Mouse (Mus musculus) left cerebral cortex, postnatal 25 days (tissue): ENCODE data around the gene Smarcad1. TPM values are rescaled to one million over a fixed set of nuclear protein-coding genes. Genes with fewer than 3 reads are reported as not detected.

Source experiments
- DNase-seq, 2 experiments: peaks; one replicate each; pipeline ENCODE4 v3.0.0; 2022; ENCODE audit warnings: low spot score in 2 of 2, mixed read lengths in 1 of 2
- intact Hi-C: fragments of 180-260 bp; cut with DNase I; formaldehyde crosslinking; loops from one replicate; pipeline ENCODE4 v1.15.1; 2025
- total RNA-seq, 2 experiments: library from RNA; stranded (reverse); gene quantifications; 2 replicates each; pipeline ENCODE4 v1.2.3; 2021

The Smarcad1 gene
- total RNA-seq, 2 experiments from 2014 or later = 39.8 to 41.7 TPM

DNA sequence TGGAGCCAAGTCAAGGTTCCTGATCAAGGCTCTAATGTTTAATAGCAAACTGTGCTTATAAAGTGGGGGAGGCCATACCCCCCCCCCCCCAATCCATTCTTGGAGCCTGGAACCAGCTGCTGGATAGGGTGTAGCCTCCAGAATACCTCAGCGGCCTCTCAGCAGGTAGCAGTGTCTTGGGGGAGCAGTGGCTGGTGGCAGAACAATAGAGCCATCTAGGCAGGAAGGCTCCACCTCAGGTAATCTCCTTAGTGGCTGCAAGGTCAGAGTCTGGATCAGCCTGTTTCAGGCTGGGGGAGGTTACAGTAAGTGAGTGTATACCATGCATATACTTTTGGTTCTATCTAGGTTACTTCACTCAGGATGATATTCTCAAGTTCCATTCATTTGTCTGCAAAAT, 18.7 kb downstream of the Smarcad1 start:
- intact Hi-C loops = no loop called here

GRCm38 (mm10) chr6:65075201-65075600, 32.8 kb downstream of the Smarcad1 start:
- peak in 1 of 2 experiments; percentile 8 for DNase-seq
- intact Hi-C loops = no loop called here

More for the DNA sequence above, 18.7 kb downstream of the Smarcad1 start:
- no peak for DNase-seq

- no peak for DNase-seq
- intact Hi-C loops = no loop called here
Observed at GRCm38 (mm10) chr6:65079139-65079538, 36.8 kb downstream of the Smarcad1 start.

GRCm38 (mm10) chr6:65114902-65115301, 72.5 kb downstream of the Smarcad1 start:
- intact Hi-C loops = no loop called here

DNA sequence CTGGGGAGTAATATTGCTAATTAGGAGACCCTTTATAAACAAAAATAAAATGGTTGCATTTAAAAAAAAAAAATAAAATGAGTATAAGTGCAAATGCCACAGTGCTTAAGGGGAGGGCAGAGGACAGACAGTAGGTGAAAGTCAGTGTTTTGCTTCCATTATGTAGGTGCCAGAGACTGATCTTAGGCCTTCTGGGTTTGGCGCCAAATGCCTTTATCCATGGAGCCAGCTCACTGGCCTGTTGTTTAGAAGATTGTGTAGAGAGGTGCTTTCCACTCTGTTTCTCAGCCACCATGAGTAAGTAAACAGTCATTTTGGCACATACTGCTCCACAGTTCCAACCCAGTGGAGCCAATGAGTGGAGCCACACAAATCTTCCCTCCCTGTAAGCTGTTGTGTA, 75.2 kb downstream of the Smarcad1 start:
- DNase-seq = no peak
- intact Hi-C loops = no loop called here

More at GRCm38 (mm10) chr6:65114902-65115301, 72.5 kb downstream of the Smarcad1 start:
- DNase-seq = no peak

DNA sequence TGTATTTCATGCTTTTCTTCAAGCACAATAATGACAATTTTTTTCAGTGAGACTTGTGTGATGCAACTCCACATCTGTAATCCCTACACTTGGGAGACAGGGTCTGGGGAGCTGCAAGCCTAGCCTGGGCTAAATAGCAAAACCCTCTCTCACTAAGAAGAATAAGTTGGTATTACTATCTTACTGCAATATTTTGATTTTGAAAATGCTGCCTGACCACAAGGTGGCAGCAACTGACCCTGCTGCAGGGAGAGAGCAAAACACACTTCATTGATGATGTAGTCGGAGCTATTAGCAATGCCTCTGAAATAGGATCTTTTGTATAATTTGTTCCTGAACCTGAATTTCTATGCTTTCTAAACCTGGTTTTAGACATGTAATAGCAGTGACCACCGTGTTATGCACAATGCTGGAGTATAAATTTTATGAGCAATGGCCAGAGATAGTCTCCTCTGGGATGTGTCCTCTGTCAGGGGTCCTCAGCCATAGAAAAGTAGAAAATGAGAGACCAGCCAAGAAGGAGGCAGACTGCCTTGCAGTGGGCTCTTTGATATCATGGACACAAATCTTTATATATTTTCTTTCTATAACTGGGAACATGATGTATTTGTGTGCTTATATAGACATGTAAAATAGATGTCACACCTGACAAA, 83.8 kb downstream of the Smarcad1 start:
- intact Hi-C loops = loop anchor here (1.0 to 5.0 kb wide), 5 partner anchors 146 to 1406 kb away; no protein-coding TSS in a partner anchor
- peak; percentile 60 to 73 for DNase-seq

GRCm38 (mm10) chr6:65132376-65132775, 90.0 kb downstream of the Smarcad1 start:
- intact Hi-C loops = no loop called here
- DNase-seq = no peak

- no peak for DNase-seq
- intact Hi-C loops = no loop called here
Observed at GRCm38 (mm10) chr6:65137802-65138201, 95.4 kb downstream of the Smarcad1 start.

DNA sequence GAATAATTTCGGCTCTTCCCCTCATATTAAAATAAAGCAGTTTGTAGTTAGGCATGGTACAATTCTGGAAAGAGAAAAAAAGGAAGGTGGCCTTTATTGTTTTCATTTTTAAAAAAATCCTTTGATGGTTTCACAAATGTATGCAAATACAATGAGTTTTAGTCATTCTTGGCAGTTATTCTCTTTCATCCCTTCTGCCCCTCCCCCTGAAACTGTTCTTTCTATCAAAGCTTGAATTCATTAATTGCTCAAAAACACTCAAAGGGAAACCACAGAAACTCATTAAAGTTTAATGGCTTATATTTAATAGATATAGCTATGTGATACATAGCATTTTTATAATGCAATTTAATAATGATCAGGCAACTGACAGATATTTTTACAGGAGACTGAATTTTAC, 95.9 kb downstream of the Smarcad1 start:
- DNase-seq = no peak
- intact Hi-C loops = no loop called here

DNA sequence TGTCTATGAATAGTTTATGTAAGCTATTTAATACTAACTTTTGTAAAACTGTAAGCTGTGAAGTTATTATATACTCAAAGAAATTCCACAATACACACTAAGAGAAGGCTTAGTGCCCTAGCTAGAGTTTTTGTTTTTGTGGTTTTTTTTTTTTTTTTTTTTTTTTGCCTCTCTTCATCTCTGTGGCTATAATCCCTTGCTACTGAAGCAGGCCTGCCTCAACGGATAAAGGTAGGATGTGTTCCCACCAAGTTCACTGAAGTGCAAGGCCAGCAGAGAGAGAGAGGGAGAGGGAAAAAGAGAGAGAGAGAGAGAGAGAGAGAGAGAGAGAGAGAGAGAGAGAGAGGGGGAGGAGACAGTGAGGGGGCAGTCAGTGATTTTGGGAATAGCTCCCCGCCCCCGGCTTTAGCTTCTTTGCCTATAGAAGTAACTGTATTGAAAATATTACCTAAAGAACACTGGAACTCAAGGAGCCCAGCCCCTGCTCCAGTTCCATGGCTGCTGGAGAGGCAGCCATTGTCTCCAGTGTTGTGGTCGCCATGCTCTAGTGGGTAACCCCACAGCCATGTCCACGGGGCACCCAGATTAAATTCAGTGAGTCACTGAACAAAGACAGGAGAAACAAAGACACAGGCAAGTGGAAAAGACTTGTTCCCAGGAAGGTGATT, 97.8 kb downstream of the Smarcad1 start:
- no peak for DNase-seq
- intact Hi-C loops = no loop called here

- intact Hi-C loops = no loop called here
- DNase-seq = no peak
Observed at GRCm38 (mm10) chr6:65140750-65141243, 98.4 kb downstream of the Smarcad1 start.

DNA sequence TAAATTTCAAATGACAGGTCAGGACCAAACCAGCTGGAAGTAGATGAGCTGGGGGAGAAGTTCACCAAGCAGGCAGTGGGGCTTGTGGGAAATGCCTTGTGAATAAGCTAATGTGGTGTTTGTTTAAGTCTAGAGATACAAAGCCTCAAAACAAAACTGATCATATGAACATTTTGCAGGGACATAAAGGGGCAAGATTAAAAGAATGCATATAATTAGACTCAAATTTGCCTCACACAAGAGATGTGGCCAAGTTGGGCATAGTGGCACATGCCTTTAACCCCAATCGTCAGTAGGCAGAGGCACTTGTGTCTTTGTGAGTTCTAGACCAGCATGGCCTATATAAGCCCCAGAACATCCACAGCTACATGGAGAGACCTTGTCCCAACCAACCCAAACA, 99.9 kb downstream of the Smarcad1 start:
- intact Hi-C loops = no loop called here
- DNase-seq = no peak

GRCm38 (mm10) chr6:65144621-65145205, 102.3 kb downstream of the Smarcad1 start, which contains the start of gene Hpgds:
Gene Hpgds (minus strand): TSS chr6:65144908.
- intact Hi-C loops = no loop called here
- DNase-seq = no peak

GRCm38 (mm10) chr6:65146363-65146762, 104.0 kb downstream of the Smarcad1 start:
- intact Hi-C loops = no loop called here
- DNase-seq = no peak

GRCm38 (mm10) chr6:65150703-65151102, 108.3 kb downstream of the Smarcad1 start:
- no peak for DNase-seq
- intact Hi-C loops = no loop called here

DNA sequence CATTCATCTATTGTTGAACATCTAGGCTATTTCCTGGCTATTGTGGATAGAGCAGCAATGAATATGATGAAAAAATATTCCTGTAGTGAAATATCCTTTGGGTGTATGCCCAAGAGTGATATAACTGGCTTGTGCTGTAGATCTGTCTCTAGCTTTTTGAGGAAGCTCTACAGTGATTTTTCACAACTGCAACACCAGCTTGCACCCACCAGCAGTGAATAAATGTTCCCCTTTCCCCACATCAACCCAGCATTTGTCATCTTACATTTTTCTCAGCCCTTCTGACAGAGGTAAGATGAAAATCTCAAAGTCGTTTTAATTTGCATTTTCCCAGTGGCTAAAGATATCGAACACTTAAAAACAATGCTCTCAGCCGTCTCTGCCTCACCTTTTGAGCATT, 111.2 kb downstream of the Smarcad1 start:
- intact Hi-C loops = no loop called here
- DNase-seq = peak in 1 of 2 experiments; percentile 57

- intact Hi-C loops = no loop called here
- DNase-seq = no peak
Observed at GRCm38 (mm10) chr6:65157042-65157441, 114.7 kb downstream of the Smarcad1 start.

GRCm38 (mm10) chr6:65159381-65159942, 117.1 kb downstream of the Smarcad1 start:
- intact Hi-C loops = no loop called here

GRCm38 (mm10) chr6:65164137-65164536, 121.8 kb downstream of the Smarcad1 start:
- DNase-seq = peak; percentile 23 to 78

More at GRCm38 (mm10) chr6:65159381-65159942, 117.1 kb downstream of the Smarcad1 start:
- DNase-seq = no peak

GRCm38 (mm10) chr6:65164977-65165376, 122.6 kb downstream of the Smarcad1 start:
- intact Hi-C loops = no loop called here
- peak in 1 of 2 experiments; percentile 13 for DNase-seq

More at GRCm38 (mm10) chr6:65164137-65164536, 121.8 kb downstream of the Smarcad1 start:
- intact Hi-C loops = no loop called here
